Mouse (Mus musculus) megakaryocyte, embryonic 14.5 days (primary cell): Measurements from ENCODE around the gene Pfkfb4.

Source experiments
- FLI1 ChIP-seq: IDR thresholded peaks from 2 replicates; pipeline ENCODE4 v1.6.1; 2012; ENCODE audit warnings: low read length, inconsistent platforms, mixed read lengths
- GATA1 ChIP-seq: IDR thresholded peaks from 3 replicates; pipeline ENCODE4 v1.6.1; 2012; ENCODE audit warnings: mixed read lengths, low read length, inconsistent platforms, borderline replicate concordance

- TF ChIP-seq GATA1 = no peak
- no peak for TF ChIP-seq FLI1
These were observed 3.8 kb upstream of the Pfkfb4 start for GRCm38 (mm10) chr9:108987704-108988350.
